Mouse (Mus musculus) stomach, embryonic 16.5 days (tissue): ENCODE results near the gene Nsun6. TPM values are rescaled to one million over a fixed set of nuclear protein-coding genes. Genes with fewer than 3 reads are reported as not detected.

Source experiments
- ATAC-seq: fragments of 200-750 bp; cut with Nextera tagmentation; 2 replicates; pipeline ENCODE4 v1.8.0; 2017; ENCODE audit warnings: moderate number of reproducible peaks, moderate TSS enrichment; ENCODE audit not compliant: insufficient read depth, low FRiP score
- H3K27ac ChIP-seq: fragments of 300-500 bp; sonication (generic); 2 replicates; pipeline ENCODE4 v1.5.1; 2014; ENCODE audit warnings: low read length
- H3K27me3 ChIP-seq: fragments of 300-500 bp; sonication (generic); 2 replicates; pipeline ENCODE4 v1.6.1; 2014; ENCODE audit warnings: low read length, control low read depth, mixed read lengths; ENCODE audit not compliant: control insufficient read depth, insufficient read depth
- H3K36me3 ChIP-seq: fragments of 300-500 bp; sonication (generic); 2 replicates; pipeline ENCODE4 v1.6.1; 2014; ENCODE audit warnings: low read length; ENCODE audit not compliant: control insufficient read depth, insufficient read depth
- H3K4me1 ChIP-seq: fragments of 300-500 bp; sonication (generic); 2 replicates; pipeline ENCODE4 v1.6.1; 2014; ENCODE audit warnings: low read length, control low read depth, mixed read lengths; ENCODE audit not compliant: control insufficient read depth, insufficient read depth
- H3K4me2 ChIP-seq: fragments of 300-500 bp; sonication (generic); 2 replicates; pipeline ENCODE4 v1.6.1; 2014; ENCODE audit warnings: low read depth, low read length, mixed read lengths
- H3K4me3 ChIP-seq: fragments of 300-500 bp; sonication (generic); replicated peaks from 2 replicates; pipeline ENCODE4 v1.5.1; 2014; ENCODE audit warnings: mild to moderate bottlenecking, low read length
- H3K9ac ChIP-seq: fragments of 300-500 bp; sonication (generic); 2 replicates; pipeline ENCODE4 v1.6.1; 2014; ENCODE audit warnings: low read length
- H3K9me3 ChIP-seq: fragments of 300-500 bp; sonication (generic); replicated peaks from 2 replicates; pipeline ENCODE4 v1.6.1; 2016; ENCODE audit warnings: low read length, control low read depth; ENCODE audit not compliant: control insufficient read depth
- WGBS: fragments of 180-500 bp; shearing (Covaris S2); extraction: QIAGEN DNeasy Blood & Tissue Kit; methylation state at CpG from one replicate; pipeline ENCODE4 v1.1.7; 2014; 5-methylcytosine and 5-hydroxymethylcytosine counted together
- polyA plus RNA-seq: library from polyadenylated mRNA; unstranded; fragments of >200 nt; fragmentation: Nextera tagmentation; extraction: Ambion mirVana; gene quantifications from 2 replicates; pipeline ENCODE4 v1.2.1, GENCODE M21; 2015

The Nsun6 gene
- polyA plus RNA-seq, 1 experiment from 2014 or later, result 8.0 TPM

DNA sequence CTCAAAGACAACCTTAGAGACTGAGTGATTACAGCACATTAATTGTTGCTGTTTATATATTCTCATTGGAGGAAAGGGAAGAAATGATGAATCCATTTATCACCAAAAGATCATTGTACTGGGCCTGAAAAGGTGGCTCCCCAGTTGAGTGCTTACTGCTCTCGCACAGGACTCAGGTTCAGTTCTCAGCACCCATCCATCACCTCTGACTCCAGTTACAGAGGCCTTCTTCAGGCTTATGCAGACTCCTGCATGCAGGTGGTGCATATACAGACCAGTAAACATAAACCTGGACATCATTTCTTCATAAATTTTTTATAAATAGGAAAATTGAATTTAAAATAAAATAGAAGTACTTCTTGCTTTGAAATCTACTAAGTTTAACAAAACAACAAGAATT is 46.8 kb downstream of the Nsun6 start:
- H3K4me3 ChIP-seq, result no peak overlapping the region

DNA sequence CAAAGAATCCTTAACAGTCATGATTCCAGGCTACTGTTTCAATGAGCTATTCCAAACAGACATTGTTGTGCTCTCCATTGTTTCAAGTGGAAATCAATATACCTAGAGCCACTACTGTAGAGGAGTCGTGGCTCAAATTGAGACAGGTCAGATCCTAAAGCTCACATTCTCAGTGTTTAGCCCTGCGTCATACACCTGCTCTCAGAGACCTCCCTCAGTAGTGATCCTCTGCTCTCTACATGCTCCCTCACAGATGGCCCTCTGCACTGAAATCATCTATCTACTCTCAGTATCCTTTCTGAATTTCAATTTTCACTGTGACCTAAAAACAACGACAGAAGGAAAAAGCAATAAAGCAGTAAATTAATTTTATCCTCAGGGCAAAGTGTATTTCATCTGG is 47.3 kb downstream of the Nsun6 start:
- WGBS, result 86% methylated on average over 3 of the region's 3 CpGs
- Histone ChIP-seq H3K4me3 (no peak overlapping the region), H3K27me3 (no peaks in the 10 kb centered on the region), H3K4me1 (no peaks in the 10 kb centered on the region), H3K9ac (no peak overlapping the region), H3K9me3 (no peaks in the 10 kb centered on the region), H3K4me2 (no peak overlapping the region), H3K36me3 (no peaks in the 10 kb centered on the region), H3K27ac (no peak overlapping the region)
- ATAC-seq, result no peak

More for the DNA sequence above, 46.8 kb downstream of the Nsun6 start:
- no peaks in the 10 kb centered on the region for H3K4me1 ChIP-seq
- no peaks in the 10 kb centered on the region for H3K27me3 ChIP-seq
- H3K9me3 ChIP-seq, result no peaks in the 10 kb centered on the region
- ATAC-seq, result no peak
- H3K27ac ChIP-seq, result no peak overlapping the region
- H3K36me3 ChIP-seq, result no peaks in the 10 kb centered on the region
- H3K4me2 ChIP-seq, result no peak overlapping the region
- H3K9ac ChIP-seq, result no peak overlapping the region
- 77% methylated on average over 1 of the region's 1 CpGs for WGBS

DNA sequence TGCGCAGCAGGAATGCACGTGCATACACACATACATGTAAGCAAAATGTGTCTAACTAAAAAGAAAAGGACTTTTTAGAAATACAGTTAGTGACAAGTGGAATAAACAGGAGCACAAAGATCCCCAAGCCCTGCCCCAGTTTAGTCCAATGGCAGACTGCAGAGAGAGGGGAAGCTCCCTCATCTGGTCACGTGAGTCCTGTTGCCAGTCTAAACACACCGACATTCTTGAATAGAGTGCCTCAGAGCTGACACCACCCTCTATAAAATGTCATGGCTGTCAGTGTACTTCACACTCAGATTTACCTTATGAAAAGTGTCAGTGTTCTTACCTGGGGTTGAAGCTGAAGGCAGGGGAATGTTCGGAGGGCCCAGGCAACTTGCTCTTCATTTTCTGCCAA is 57.0 kb downstream of the Nsun6 start:
- no peaks in the 10 kb centered on the region for H3K9me3 ChIP-seq
- no peaks in the 10 kb centered on the region for H3K4me1 ChIP-seq
- no peak overlapping the region for H3K4me3 ChIP-seq
- no peak overlapping the region for H3K9ac ChIP-seq
- H3K36me3 ChIP-seq, result 0 out of 2 replicates have a peak, but pooled peaks cover 4% of the 10 kb centered on the region
- H3K27ac ChIP-seq, result no peak overlapping the region
- H3K4me2 ChIP-seq, result no peak overlapping the region
- H3K27me3 ChIP-seq, result no peaks in the 10 kb centered on the region
- ATAC-seq, result no peak
- 74% methylated on average over 5 of the region's 5 CpGs for WGBS

DNA sequence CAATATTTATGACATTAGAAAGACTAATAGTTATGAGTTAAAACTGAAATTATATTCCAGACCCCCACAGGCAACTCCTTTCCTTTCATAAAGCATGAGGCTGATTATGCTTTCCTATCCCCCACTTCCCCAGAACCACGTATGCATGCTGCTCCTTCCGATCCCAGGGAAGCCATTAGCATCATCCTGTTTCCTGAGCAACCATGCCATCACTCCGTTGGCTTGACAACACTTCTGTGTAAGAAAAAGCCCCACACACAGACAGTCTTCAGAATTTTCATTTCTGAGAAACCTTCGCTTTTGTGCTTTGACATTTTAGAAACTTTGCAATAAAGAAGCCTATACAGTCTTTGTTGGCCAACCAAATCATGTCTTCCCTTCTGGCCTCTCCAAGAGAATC is 58.8 kb downstream of the Nsun6 start:
- no peak overlapping the region for H3K27ac ChIP-seq
- no peaks in the 10 kb centered on the region for H3K9me3 ChIP-seq
- H3K36me3 ChIP-seq, result 0 out of 2 replicates have a peak, but pooled peaks cover 4% of the 10 kb centered on the region
- no peak overlapping the region for H3K9ac ChIP-seq
- no peak for ATAC-seq
- H3K27me3 ChIP-seq, result no peaks in the 10 kb centered on the region
- WGBS, result 87% methylated on average over 4 of the region's 4 CpGs
- H3K4me2 ChIP-seq, result no peak overlapping the region
- H3K4me3 ChIP-seq, result no peak overlapping the region
- H3K4me1 ChIP-seq, result no peaks in the 10 kb centered on the region

DNA sequence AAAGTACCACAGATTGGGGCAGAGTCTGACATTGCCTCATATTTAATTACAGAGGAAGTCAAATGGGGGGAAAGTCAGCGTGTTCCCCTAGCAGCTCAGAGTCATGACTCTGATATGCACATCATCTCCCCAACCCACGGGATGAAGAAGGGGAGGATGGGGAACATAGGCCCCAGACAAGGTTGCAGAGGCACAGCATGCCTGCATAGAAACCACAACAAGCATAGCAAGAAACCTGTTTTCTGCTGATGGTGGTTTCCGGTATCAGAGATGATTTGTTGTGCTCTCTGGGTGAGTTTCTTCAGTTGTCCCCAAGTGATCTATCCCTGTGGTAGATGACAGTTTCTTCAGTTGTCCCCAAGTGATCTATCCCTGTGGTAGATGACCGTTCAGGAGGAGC is 62.3 kb downstream of the Nsun6 start:
- Histone ChIP-seq H3K27me3 (no peaks in the 10 kb centered on the region), H3K4me1 (no peaks in the 10 kb centered on the region), H3K27ac (no peak overlapping the region), H3K36me3 (0 out of 2 replicates have a peak, but pooled peaks cover 4% of the 10 kb centered on the region), H3K9me3 (no peaks in the 10 kb centered on the region), H3K9ac (no peak overlapping the region), H3K4me3 (no peak overlapping the region), H3K4me2 (no peak overlapping the region)
- 88% methylated on average over 4 of the region's 4 CpGs for WGBS
- no peak for ATAC-seq

DNA sequence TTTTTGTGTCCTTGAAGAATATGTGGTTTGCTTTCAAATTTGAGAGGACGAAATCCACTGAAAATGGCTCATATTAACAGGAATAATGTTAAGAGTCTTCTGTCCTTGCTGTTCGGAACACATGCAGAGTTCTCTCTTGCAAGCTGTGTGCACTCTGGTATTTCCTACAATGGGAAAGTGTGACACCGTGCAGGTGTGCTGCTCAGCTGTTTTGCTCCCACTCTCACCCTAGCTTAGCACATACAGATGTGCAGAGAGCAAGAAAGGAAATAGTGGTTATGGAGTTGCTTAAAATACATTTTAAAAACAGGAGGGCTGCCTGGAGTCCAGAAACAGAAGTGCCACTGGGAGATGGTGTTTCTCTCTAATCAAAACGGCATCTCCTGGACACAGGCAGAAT is 65.5 kb downstream of the Nsun6 start:
- Histone ChIP-seq H3K36me3 (no peaks in the 10 kb centered on the region), H3K27me3 (no peaks in the 10 kb centered on the region), H3K27ac (no peak overlapping the region), H3K9ac (no peak overlapping the region), H3K4me2 (no peak overlapping the region), H3K4me3 (no peak overlapping the region), H3K4me1 (no peaks in the 10 kb centered on the region), H3K9me3 (no peaks in the 10 kb centered on the region)
- no peak for ATAC-seq
- 76% methylated on average over 4 of the region's 4 CpGs for whole genome bisulfite sequencing

DNA sequence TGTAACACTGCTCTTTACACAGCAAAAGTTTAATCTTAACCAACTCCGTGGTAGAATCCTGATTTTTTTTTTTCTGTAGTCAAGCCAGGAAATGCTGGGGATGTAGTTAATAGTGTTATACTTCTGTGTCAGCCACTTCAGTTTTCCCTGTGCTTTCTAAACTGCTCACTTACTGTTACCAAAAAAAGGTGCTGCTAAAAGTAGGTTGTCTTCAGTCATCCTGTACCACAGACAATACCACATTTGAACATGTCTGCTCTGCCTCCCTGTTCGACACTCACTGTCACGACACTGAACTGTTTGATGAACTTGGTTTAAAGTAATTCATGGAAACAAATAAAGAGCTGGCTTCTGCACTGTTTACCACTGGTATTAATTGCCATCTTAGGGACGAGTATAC is 66.4 kb downstream of the Nsun6 start:
- Histone ChIP-seq H3K4me1 (no peaks in the 10 kb centered on the region), H3K36me3 (no peaks in the 10 kb centered on the region), H3K27me3 (no peaks in the 10 kb centered on the region), H3K9me3 (no peaks in the 10 kb centered on the region), H3K4me3 (no peak overlapping the region), H3K27ac (no peak overlapping the region), H3K9ac (no peak overlapping the region), H3K4me2 (no peak overlapping the region)
- no peak for ATAC-seq
- WGBS, result 73% methylated on average over 4 of the region's 4 CpGs

DNA sequence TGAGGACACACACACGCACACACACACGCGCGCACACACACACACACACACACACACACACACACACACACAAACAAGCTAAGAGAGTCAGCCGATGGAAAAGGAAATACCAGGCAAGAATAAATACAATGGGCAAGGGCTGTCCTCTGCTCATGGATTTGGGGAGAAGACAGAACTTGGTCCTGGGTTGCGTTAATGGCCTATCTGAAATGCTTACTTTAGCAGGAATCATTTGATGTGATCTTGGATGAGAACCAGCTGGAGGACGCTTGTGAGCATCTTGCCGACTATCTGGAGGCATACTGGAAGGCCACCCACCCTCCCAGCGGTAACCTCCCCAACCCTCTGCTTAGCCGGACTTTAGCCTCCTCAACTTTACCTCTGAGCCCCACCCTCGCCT is 70.8 kb downstream of the Nsun6 start:
- Histone ChIP-seq H3K4me2 (no peak overlapping the region), H3K27me3 (no peaks in the 10 kb centered on the region), H3K4me3 (no peak overlapping the region), H3K9me3 (no peaks in the 10 kb centered on the region), H3K9ac (no peak overlapping the region), H3K4me1 (no peaks in the 10 kb centered on the region), H3K27ac (no peak overlapping the region), H3K36me3 (no peaks in the 10 kb centered on the region)
- no peak for ATAC-seq
- 71% methylated on average over 11 of the region's 11 CpGs for WGBS

DNA sequence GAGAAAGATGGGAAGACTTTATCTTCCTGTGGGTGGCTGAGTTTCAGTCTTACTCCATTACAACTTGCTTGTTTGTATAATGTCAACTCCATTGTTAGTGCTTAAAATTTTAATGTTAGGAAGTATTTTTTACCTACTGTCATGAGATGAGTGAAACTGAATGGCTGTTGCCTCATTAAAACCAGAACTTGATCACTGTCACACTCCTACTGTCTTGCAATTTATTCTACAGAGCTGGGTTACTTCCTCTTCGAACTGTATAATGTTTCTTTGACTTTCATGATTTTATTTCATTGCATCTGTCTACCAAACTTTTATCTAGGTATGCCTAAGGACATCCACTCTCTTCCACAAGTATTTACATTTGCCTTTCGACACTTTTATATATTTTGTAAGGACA is 93.4 kb downstream of the Nsun6 start:
- Histone ChIP-seq H3K4me3 (no peak overlapping the region), H3K4me2 (no peak overlapping the region), H3K27me3 (no peaks in the 10 kb centered on the region), H3K36me3 (no peaks in the 10 kb centered on the region), H3K9me3 (no peaks in the 10 kb centered on the region), H3K9ac (no peak overlapping the region), H3K27ac (no peak overlapping the region), H3K4me1 (no peaks in the 10 kb centered on the region)
- WGBS, result 87% methylated on average over 2 of the region's 2 CpGs
- ATAC-seq, result no peak

DNA sequence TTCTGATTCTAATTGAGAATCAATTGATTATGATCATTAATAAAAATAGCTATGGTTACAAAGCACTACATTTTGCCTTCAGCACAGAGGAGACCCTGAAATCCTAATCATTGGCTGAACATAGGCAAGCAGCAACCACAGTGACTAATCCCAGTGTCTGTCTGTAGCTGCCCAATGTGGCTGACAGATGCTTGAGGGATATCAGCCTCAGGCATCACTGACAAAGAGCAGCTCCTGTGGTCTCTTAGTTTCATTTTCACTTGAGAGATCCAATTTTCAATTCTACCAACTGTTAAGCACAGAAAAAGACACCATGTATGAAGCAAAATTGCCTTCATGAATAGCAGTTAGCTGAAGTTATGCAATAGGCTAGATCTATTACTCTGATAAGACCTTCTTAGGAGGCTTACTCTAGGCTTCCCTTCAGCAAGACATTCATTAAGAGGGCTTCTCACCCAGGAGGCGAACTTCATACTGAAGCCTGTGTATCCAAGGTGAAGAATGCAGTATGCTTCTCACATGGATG is 93.8 kb downstream of the Nsun6 start:
- Histone ChIP-seq H3K36me3 (no peaks in the 10 kb centered on the region), H3K9me3 (no peaks in the 10 kb centered on the region), H3K4me1 (no peaks in the 10 kb centered on the region), H3K4me2 (no peak overlapping the region), H3K27ac (no peak overlapping the region), H3K9ac (no peak overlapping the region), H3K4me3 (no peak overlapping the region), H3K27me3 (no peaks in the 10 kb centered on the region)
- 61% methylated on average over 1 of the region's 1 CpGs for WGBS
- ATAC-seq, result no peak
